Comparison of ENCODE assay signal across 16 mouse cellular contexts in the genomic region with DNA sequence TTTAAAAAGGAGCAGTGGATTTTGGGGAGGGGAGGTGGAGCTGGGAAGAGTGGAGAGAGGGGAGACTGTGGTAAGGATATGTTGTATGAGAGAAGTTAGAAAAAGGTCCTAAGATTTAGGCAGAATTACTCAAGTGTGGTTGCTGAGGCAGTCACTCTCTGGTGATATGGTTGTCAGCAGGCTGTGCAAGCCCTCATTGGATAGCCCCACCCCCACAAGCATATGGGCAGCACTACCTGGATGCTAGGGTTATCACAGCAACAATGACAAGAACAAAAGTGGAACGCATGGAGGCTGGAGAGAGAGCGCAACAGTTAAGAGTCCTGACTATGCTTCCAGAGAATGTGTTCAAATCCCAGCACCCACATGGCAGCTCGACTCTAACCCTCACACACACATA. TPM values are rescaled to one million over a fixed set of nuclear protein-coding genes. Genes with fewer than 3 reads are reported as not detected.
DNase-seq lines count a peak whose midpoint lies in the region; ATAC-seq and TF ChIP-seq lines count a peak whose summit lies in the region.
"Had no signal": no experiment of that assay in that cellular context is flagged by ENCODE, and none has a peak within 500 bp of the region (broad histone marks: within the 10 kb centered on the region; RNA-seq: fewer than 3 reads in every experiment).

No protein-coding gene starts in this region.

- DNase-seq in lung, postnatal 0 days (ENCODE audit: low spot score): no peak
- DNase-seq in forebrain, embryonic 11.5 days (ENCODE audit: low spot score): no peak
- no peak for DNase-seq in liver, postnatal 0 days
- no peak for DNase-seq in cerebellum, postnatal 10 days
- DNase-seq in right cerebral cortex, postnatal 14 days: no peak
- no peak for DNase-seq in gastrocnemius, postnatal 25 days
- DNase-seq: adrenal gland, postnatal 14 days; gastrocnemius, postnatal 10 days; kidney, adult 2 months; layer of hippocampus, adult 9-11 months; left cerebral cortex, postnatal 4 days; lung, postnatal 10 days; right cerebral cortex, postnatal 25 days had no signal

- whole genome bisulfite sequencing in lung, embryonic 15.5 days: 84% methylated on average over 3 of the region's 3 CpGs
- WGBS in lung, postnatal 0 days: 75% methylated on average over 3 of the region's 3 CpGs
- 93% methylated on average over 3 of the region's 3 CpGs for WGBS in forebrain, embryonic 11.5 days
- 95% methylated on average over 3 of the region's 3 CpGs for WGBS in hindbrain, embryonic 13.5 days
- 77% methylated on average over 3 of the region's 3 CpGs for WGBS in liver, postnatal 0 days (ENCODE audit: insufficient replicate concordance)

- no peaks in the 10 kb centered on the region for H3K27me3 ChIP-seq in lung, embryonic 15.5 days
- no peaks in the 10 kb centered on the region for H3K27me3 ChIP-seq in lung, postnatal 0 days (replicated peaks; ENCODE audit: insufficient read depth, low read length)
- no peaks in the 10 kb centered on the region for H3K27me3 ChIP-seq in forebrain, embryonic 11.5 days (ENCODE audit: control insufficient read depth, insufficient read depth, low read length)
- H3K27me3 ChIP-seq in hindbrain, embryonic 13.5 days: no peaks in the 10 kb centered on the region
- no peaks in the 10 kb centered on the region for H3K27me3 ChIP-seq in liver, postnatal 0 days (ENCODE audit: insufficient read depth, low read length)
- H3K27me3 ChIP-seq: stomach, embryonic 15.5 days had no signal

- no peak overlapping the region for H3K4me3 ChIP-seq in lung, embryonic 15.5 days
- no peak overlapping the region for H3K4me3 ChIP-seq in lung, postnatal 0 days (ENCODE audit: low read depth, low read length)
- no peak overlapping the region for H3K4me3 ChIP-seq in forebrain, embryonic 11.5 days (ENCODE audit: low read depth, low read length)
- H3K4me3 ChIP-seq in hindbrain, embryonic 13.5 days: no peak overlapping the region
- H3K4me3 ChIP-seq in liver, postnatal 0 days (ENCODE audit: low read depth, low read length): no peak overlapping the region
- H3K4me3 ChIP-seq: stomach, embryonic 15.5 days had no signal

- no peaks in the 10 kb centered on the region for H3K4me1 ChIP-seq in lung, embryonic 15.5 days
- no peaks in the 10 kb centered on the region for H3K4me1 ChIP-seq in lung, postnatal 0 days (ENCODE audit: insufficient read depth, low read depth, low read length)
- H3K4me1 ChIP-seq in forebrain, embryonic 11.5 days (replicated peaks; ENCODE audit: control insufficient read depth, insufficient read depth, low read length): no peaks in the 10 kb centered on the region
- H3K4me1 ChIP-seq in hindbrain, embryonic 13.5 days (replicated peaks): no peaks in the 10 kb centered on the region
- H3K4me1 ChIP-seq in liver, postnatal 0 days (ENCODE audit: insufficient read depth): no peaks in the 10 kb centered on the region; the same call in 1 of the 2 replicates
- H3K4me1 ChIP-seq: stomach, embryonic 15.5 days had no signal

- ATAC-seq in lung, embryonic 15.5 days (ENCODE audit: borderline replicate concordance, extremely low read depth, low FRiP score, low TSS enrichment): peak; percentile 49; the same call in 1 of the 2 replicates
- no peak for ATAC-seq in lung, postnatal 0 days
- peak; percentile 47; the same call in 1 of the 2 replicates for ATAC-seq in forebrain, embryonic 11.5 days (replicated peaks; ENCODE audit: low FRiP score)
- ATAC-seq in hindbrain, embryonic 13.5 days (ENCODE audit: low FRiP score): 0 out of 2 replicates have a peak, but pooled peaks have one; percentile 32
- peak; percentile 29; the same call in 1 of the 2 replicates for ATAC-seq in liver, postnatal 0 days

- TF ChIP-seq CTCF in lung, postnatal 0 days (IDR thresholded peaks at IDR 0.05): no peak
- no peak for TF ChIP-seq CTCF in liver, postnatal 0 days (IDR thresholded peaks at IDR 0.05; ENCODE audit: low read depth)

- no peaks in the 10 kb centered on the region for H3K9me3 ChIP-seq in lung, embryonic 15.5 days
- no peaks in the 10 kb centered on the region for H3K9me3 ChIP-seq in lung, postnatal 0 days (ENCODE audit: low read length)
- no peaks in the 10 kb centered on the region for H3K9me3 ChIP-seq in forebrain, embryonic 11.5 days (ENCODE audit: control insufficient read depth, low read length)
- H3K9me3 ChIP-seq in hindbrain, embryonic 13.5 days: no peaks in the 10 kb centered on the region
- H3K9me3 ChIP-seq in liver, postnatal 0 days (ENCODE audit: low read length): no peaks in the 10 kb centered on the region
- H3K9me3 ChIP-seq: stomach, embryonic 15.5 days had no signal

- peaks cover 52% of the 10 kb centered on the region for H3K36me3 ChIP-seq in lung, embryonic 15.5 days
- H3K36me3 ChIP-seq in lung, postnatal 0 days (ENCODE audit: insufficient read depth, low read length): peaks cover 43% of the 10 kb centered on the region
- peaks cover 14% of the 10 kb centered on the region for H3K36me3 ChIP-seq in forebrain, embryonic 11.5 days (ENCODE audit: control insufficient read depth, insufficient read depth, low read length)
- H3K36me3 ChIP-seq in hindbrain, embryonic 13.5 days: peaks cover 53% of the 10 kb centered on the region
- H3K36me3 ChIP-seq in liver, postnatal 0 days (replicated peaks; ENCODE audit: insufficient read depth, low read length): peaks cover 50% of the 10 kb centered on the region

- no peak for TF ChIP-seq EP300 in lung, postnatal 0 days (IDR thresholded peaks at IDR 0.05)
- no peak for TF ChIP-seq EP300 in liver, postnatal 0 days (IDR thresholded peaks at IDR 0.05; ENCODE audit: low read depth)

- H3K4me2 ChIP-seq in lung, embryonic 15.5 days: no peak overlapping the region
- no peak overlapping the region for H3K4me2 ChIP-seq in lung, postnatal 0 days (replicated peaks; ENCODE audit: low read depth, low read length)
- H3K4me2 ChIP-seq in forebrain, embryonic 11.5 days (ENCODE audit: low read depth, low read length, severe bottlenecking): no peak overlapping the region
- H3K4me2 ChIP-seq in hindbrain, embryonic 13.5 days: no peak overlapping the region
- H3K4me2 ChIP-seq in liver, postnatal 0 days (ENCODE audit: low read depth, low read length): no peak overlapping the region
- H3K4me2 ChIP-seq: stomach, embryonic 15.5 days had no signal

- H3K9ac ChIP-seq in lung, embryonic 15.5 days: no peak overlapping the region
- no peak overlapping the region for H3K9ac ChIP-seq in lung, postnatal 0 days (replicated peaks; ENCODE audit: low read depth)
- no peak overlapping the region for H3K9ac ChIP-seq in forebrain, embryonic 11.5 days (ENCODE audit: low read length)
- no peak overlapping the region for H3K9ac ChIP-seq in hindbrain, embryonic 13.5 days
- no peak overlapping the region for H3K9ac ChIP-seq in liver, postnatal 0 days (replicated peaks)
- H3K9ac ChIP-seq: stomach, embryonic 15.5 days had no signal

- H3K27ac ChIP-seq in lung, embryonic 15.5 days: no peak overlapping the region
- H3K27ac ChIP-seq in lung, postnatal 0 days (ENCODE audit: low read length): no peak overlapping the region
- H3K27ac ChIP-seq in forebrain, embryonic 11.5 days (ENCODE audit: low read depth, low read length): no peak overlapping the region
- no peak overlapping the region for H3K27ac ChIP-seq in hindbrain, embryonic 13.5 days
- H3K27ac ChIP-seq in liver, postnatal 0 days (ENCODE audit: low read depth): no peak overlapping the region
- H3K27ac ChIP-seq: stomach, embryonic 15.5 days had no signal

RNA-seq across cellular contexts. Expression of a gene that starts 13.3 kb away (rescaled TPM):
- polyA plus RNA-seq in lung, embryonic 15.5 days (2015; fragmentation: Nextera tagmentation; extraction: Ambion mirVana): 106 and 116 TPM in 2 replicates
- polyA plus RNA-seq in lung, postnatal 0 days (2015; fragmentation: Nextera tagmentation; extraction: Ambion mirVana): 94.5 and 99.4 TPM in 2 replicates
- polyA plus RNA-seq in forebrain, embryonic 11.5 days (2014; fragmentation: Nextera tagmentation; extraction: Ambion mirVana): 124 and 130 TPM in 2 replicates
- 80.1 and 80.9 TPM in 2 replicates for polyA plus RNA-seq in hindbrain, embryonic 13.5 days (2015; fragmentation: Nextera tagmentation; extraction: Ambion mirVana)
- 33.1 and 38.1 TPM in 2 replicates for polyA plus RNA-seq in liver, postnatal 0 days (2015; fragmentation: Nextera tagmentation; extraction: Ambion mirVana)
- 10 to 100 TPM; 12.7 to 17.4 TPM for total RNA-seq in gastrocnemius, postnatal 25 days (2021)
